Mouse (Mus musculus): ENCODE measurements around the gene Gm10643. TPM values are rescaled to one million over a fixed set of nuclear protein-coding genes. Genes with fewer than 3 reads are reported as not detected.

Gm10643 gene
- polyA plus RNA-seq, 1 experiment from 2014 or later: 1.2 TPM

GRCm38 (mm10) chr8:84067047-84067573 lies 2.2 kb upstream of the Gm10643 start:
- Histone ChIP-seq H3K4me3 (ENCODE audit: low read length) (peak overlapping the region; percentile 93), H3K27ac (ENCODE audit: low read length) (peak overlapping the region; percentile 98), H3K4me2 (replicated peaks; ENCODE audit: low read depth, low read length) (peak overlapping the region; percentile 62), H3K27me3 (ENCODE audit: insufficient read depth, low read length) (no peaks in the 10 kb centered on the region), H3K4me1 (ENCODE audit: insufficient read depth, low read length) (peaks cover 40% of the 10 kb centered on the region), H3K9ac (replicated peaks; ENCODE audit: low read length) (peak overlapping the region; percentile 96), H3K36me3 (ENCODE audit: insufficient read depth, low read length) (no peaks in the 10 kb centered on the region), H3K9me3 (ENCODE audit: low read length) (no peaks in the 10 kb centered on the region)
- ATAC-seq (ENCODE audit: low FRiP score, low TSS enrichment): peak; percentile 60
- 0% methylated on average over 32 of the region's 58 CpGs for WGBS

GRCm38 (mm10) chr8:84066291-84066930 lies 1.5 kb upstream of the Gm10643 start, which contains the start of gene Rfx1:
TSS of gene Rfx1 (plus strand) at chr8:84066834.
- Histone ChIP-seq H3K4me1 (ENCODE audit: insufficient read depth, low read length) (peaks cover 35% of the 10 kb centered on the region), H3K27me3 (ENCODE audit: insufficient read depth, low read length) (no peaks in the 10 kb centered on the region), H3K9ac (replicated peaks; ENCODE audit: low read length) (peak within 1 kb of the TSS; percentile 96), H3K4me3 (ENCODE audit: low read length) (peak within 1 kb of the TSS; percentile 93), H3K36me3 (ENCODE audit: insufficient read depth, low read length) (no peaks in the 10 kb centered on the region), H3K9me3 (ENCODE audit: low read length) (no peaks in the 10 kb centered on the region), H3K4me2 (replicated peaks; ENCODE audit: low read depth, low read length) (peak within 1 kb of the TSS; percentile 88), H3K27ac (ENCODE audit: low read length) (peak within 1 kb of the TSS; percentile 98)
- peak; percentile 99 for ATAC-seq (ENCODE audit: low FRiP score, low TSS enrichment)
- under 1% methylated on average over 51 of the region's 51 CpGs for WGBS

- Histone ChIP-seq H3K27me3 (ENCODE audit: insufficient read depth, low read length) (no peaks in the 10 kb centered on the region), H3K9ac (replicated peaks; ENCODE audit: low read length) (peak overlapping the region; percentile 81), H3K4me1 (ENCODE audit: insufficient read depth, low read length) (peaks cover 32% of the 10 kb centered on the region), H3K4me3 (ENCODE audit: low read length) (peak overlapping the region; percentile 66), H3K9me3 (ENCODE audit: low read length) (no peaks in the 10 kb centered on the region), H3K27ac (ENCODE audit: low read length) (peak overlapping the region; percentile 93), H3K4me2 (replicated peaks; ENCODE audit: low read depth, low read length) (peak overlapping the region; percentile 88), H3K36me3 (ENCODE audit: insufficient read depth, low read length) (no peaks in the 10 kb centered on the region)
- 21% methylated on average over 5 of the region's 5 CpGs for WGBS
- no peak for ATAC-seq (ENCODE audit: low FRiP score, low TSS enrichment)
Observed at GRCm38 (mm10) chr8:84065457-84066072, 628 bp upstream of the Gm10643 start.

GRCm38 (mm10) chr8:84063861-84064610 lies 901 bp downstream of the Gm10643 start:
- WGBS: 66% methylated on average over 8 of the region's 8 CpGs
- Histone ChIP-seq H3K27ac (ENCODE audit: low read length) (no peak overlapping the region), H3K4me2 (replicated peaks; ENCODE audit: low read depth, low read length) (no peak overlapping the region), H3K9ac (replicated peaks; ENCODE audit: low read length) (no peak overlapping the region), H3K9me3 (ENCODE audit: low read length) (no peaks in the 10 kb centered on the region), H3K4me3 (ENCODE audit: low read length) (no peak overlapping the region), H3K36me3 (ENCODE audit: insufficient read depth, low read length) (no peaks in the 10 kb centered on the region), H3K27me3 (ENCODE audit: insufficient read depth, low read length) (no peaks in the 10 kb centered on the region), H3K4me1 (ENCODE audit: insufficient read depth, low read length) (peaks cover 23% of the 10 kb centered on the region)
- no peak for ATAC-seq (ENCODE audit: low FRiP score, low TSS enrichment)

- WGBS: 83% methylated on average over 2 of the region's 2 CpGs
- Histone ChIP-seq H3K27me3 (ENCODE audit: insufficient read depth, low read length) (no peaks in the 10 kb centered on the region), H3K4me1 (ENCODE audit: insufficient read depth, low read length) (no peaks in the 10 kb centered on the region), H3K9me3 (ENCODE audit: low read length) (no peaks in the 10 kb centered on the region), H3K9ac (replicated peaks; ENCODE audit: low read length) (no peak overlapping the region), H3K36me3 (ENCODE audit: insufficient read depth, low read length) (no peaks in the 10 kb centered on the region), H3K4me3 (ENCODE audit: low read length) (no peak overlapping the region), H3K4me2 (replicated peaks; ENCODE audit: low read depth, low read length) (no peak overlapping the region), H3K27ac (ENCODE audit: low read length) (no peak overlapping the region)
- no peak for ATAC-seq (ENCODE audit: low FRiP score, low TSS enrichment)
Observed at GRCm38 (mm10) chr8:84060245-84060644, 4.7 kb downstream of the Gm10643 start.

GRCm38 (mm10) chr8:84059226-84059625 lies 5.7 kb downstream of the Gm10643 start:
- Histone ChIP-seq H3K9me3 (ENCODE audit: low read length) (no peaks in the 10 kb centered on the region), H3K27ac (ENCODE audit: low read length) (no peak overlapping the region), H3K4me2 (replicated peaks; ENCODE audit: low read depth, low read length) (no peak overlapping the region), H3K4me3 (ENCODE audit: low read length) (no peak overlapping the region), H3K27me3 (ENCODE audit: insufficient read depth, low read length) (no peaks in the 10 kb centered on the region), H3K36me3 (ENCODE audit: insufficient read depth, low read length) (no peaks in the 10 kb centered on the region), H3K4me1 (ENCODE audit: insufficient read depth, low read length) (no peaks in the 10 kb centered on the region), H3K9ac (replicated peaks; ENCODE audit: low read length) (no peak overlapping the region)
- no peak for ATAC-seq (ENCODE audit: low FRiP score, low TSS enrichment)
- WGBS: 93% methylated on average over 2 of the region's 2 CpGs

GRCm38 (mm10) chr8:84057827-84058226 lies 7.1 kb downstream of the Gm10643 start:
- Histone ChIP-seq H3K4me3 (ENCODE audit: low read length) (no peak overlapping the region), H3K36me3 (ENCODE audit: insufficient read depth, low read length) (no peaks in the 10 kb centered on the region), H3K9ac (replicated peaks; ENCODE audit: low read length) (no peak overlapping the region), H3K27me3 (ENCODE audit: insufficient read depth, low read length) (no peaks in the 10 kb centered on the region), H3K4me1 (ENCODE audit: insufficient read depth, low read length) (no peaks in the 10 kb centered on the region), H3K27ac (ENCODE audit: low read length) (no peak overlapping the region), H3K4me2 (replicated peaks; ENCODE audit: low read depth, low read length) (no peak overlapping the region), H3K9me3 (ENCODE audit: low read length) (no peaks in the 10 kb centered on the region)
- ATAC-seq (ENCODE audit: low FRiP score, low TSS enrichment): no peak
- 94% methylated on average over 1 of the region's 1 CpGs for WGBS

GRCm38 (mm10) chr8:84053229-84053628 lies 11.7 kb downstream of the Gm10643 start:
- no peak overlapping the region for H3K27ac ChIP-seq (ENCODE audit: low read length)
- no peak overlapping the region for H3K4me3 ChIP-seq (ENCODE audit: low read length)
- 96% methylated on average over 5 of the region's 5 CpGs for WGBS
- no peaks in the 10 kb centered on the region for H3K9me3 ChIP-seq (ENCODE audit: low read length)
- H3K4me1 ChIP-seq (ENCODE audit: insufficient read depth, low read length): no peaks in the 10 kb centered on the region
- H3K36me3 ChIP-seq (ENCODE audit: insufficient read depth, low read length): no peaks in the 10 kb centered on the region
- no peak for ATAC-seq (ENCODE audit: low FRiP score, low TSS enrichment)
- no peaks in the 10 kb centered on the region for H3K27me3 ChIP-seq (ENCODE audit: insufficient read depth, low read length)
- no peak overlapping the region for H3K9ac ChIP-seq (replicated peaks; ENCODE audit: low read length)
- H3K4me2 ChIP-seq (replicated peaks; ENCODE audit: low read depth, low read length): no peak overlapping the region

- Histone ChIP-seq H3K4me3 (ENCODE audit: low read length) (no peak overlapping the region), H3K4me1 (ENCODE audit: insufficient read depth, low read length) (no peaks in the 10 kb centered on the region), H3K27ac (ENCODE audit: low read length) (no peak overlapping the region), H3K27me3 (ENCODE audit: insufficient read depth, low read length) (no peaks in the 10 kb centered on the region), H3K9ac (replicated peaks; ENCODE audit: low read length) (no peak overlapping the region), H3K9me3 (ENCODE audit: low read length) (no peaks in the 10 kb centered on the region), H3K36me3 (ENCODE audit: insufficient read depth, low read length) (no peaks in the 10 kb centered on the region), H3K4me2 (replicated peaks; ENCODE audit: low read depth, low read length) (no peak overlapping the region)
- no peak for ATAC-seq (ENCODE audit: low FRiP score, low TSS enrichment)
- WGBS: 50% methylated on average over 3 of the region's 3 CpGs
Observed at GRCm38 (mm10) chr8:84052746-84053145, 12.2 kb downstream of the Gm10643 start.
